Mouse (Mus musculus): Measurements from ENCODE around the gene Gm20388.

GRCm38 (mm10) chr8:123220917-123221316 is 3310.3 kb downstream of the Gm20388 start:
- TF ChIP-seq CTCF (IDR thresholded peaks at IDR 0.05; ENCODE audit: low read depth): no peak
- TF ChIP-seq EP300 (IDR thresholded peaks at IDR 0.05; ENCODE audit: low read depth): no peak

Measured in liver, embryonic 14.5 days (tissue).